Mouse (Mus musculus) liver, adult (tissue): ENCODE measurements around the gene Rgs3.

Source experiments
- GATA4 ChIP-seq: IDR thresholded peaks from 2 replicates; pipeline ENCODE4 v1.6.1; 2014; ENCODE audit warnings: mild to moderate bottlenecking, low read length; ENCODE audit not compliant: insufficient replicate concordance

The Rgs3 gene

GRCm38 (mm10) chr4:62559797-62560329 lies at the start of gene Rgs3:
Gene Rgs3 (plus strand): TSS chr4:62559847.
- TF ChIP-seq GATA4 = no peak

- no peak for TF ChIP-seq GATA4
These were observed 49.7 kb upstream of the Rgs3 start for GRCm38 (mm10) chr4:62509946-62510345.

GRCm38 (mm10) chr4:62513998-62514506 lies 45.6 kb upstream of the Rgs3 start:
- TF ChIP-seq GATA4 = no peak

GRCm38 (mm10) chr4:62514995-62515394 lies 44.7 kb upstream of the Rgs3 start:
- TF ChIP-seq GATA4 = no peak

- peak; percentile 54; the same call in 1 of the 2 replicates for TF ChIP-seq GATA4
These were observed 44.2 kb upstream of the Rgs3 start for GRCm38 (mm10) chr4:62515490-62515889.

GRCm38 (mm10) chr4:62516079-62516478 lies 43.6 kb upstream of the Rgs3 start:
- peak; percentile 69; the same call in 1 of the 2 replicates for TF ChIP-seq GATA4

- no peak for TF ChIP-seq GATA4
These were observed 43.1 kb upstream of the Rgs3 start for GRCm38 (mm10) chr4:62516579-62516978.

- no peak; the same call in 1 of the 2 replicates for TF ChIP-seq GATA4
These were observed 42.6 kb upstream of the Rgs3 start for GRCm38 (mm10) chr4:62517046-62517445.

GRCm38 (mm10) chr4:62517538-62518415 lies 41.9 kb upstream of the Rgs3 start:
- no peak for TF ChIP-seq GATA4

- TF ChIP-seq GATA4 = no peak
These were observed 41.1 kb upstream of the Rgs3 start for GRCm38 (mm10) chr4:62518416-62519121.

- no peak for TF ChIP-seq GATA4
These were observed 40.4 kb upstream of the Rgs3 start for GRCm38 (mm10) chr4:62519122-62519848.

- TF ChIP-seq GATA4 = peak; percentile 47; the same call in 1 of the 2 replicates
These were observed 39.8 kb upstream of the Rgs3 start, which contains the start of gene Alad for GRCm38 (mm10) chr4:62519849-62520233. Gene Alad (minus strand): TSS chr4:62519918.

- no peak for TF ChIP-seq GATA4
These were observed 38.7 kb upstream of the Rgs3 start for GRCm38 (mm10) chr4:62520892-62521400.

- TF ChIP-seq GATA4 = no peak; the same call in 1 of the 2 replicates
These were observed 34.8 kb upstream of the Rgs3 start, which contains the start of the genes Pole3 and 4933430I17Rik for GRCm38 (mm10) chr4:62524651-62525488. Gene Pole3 (minus strand): TSS chr4:62525068. Gene 4933430I17Rik (plus strand): TSS chr4:62525369.
